In genomic region chr5:24526190-24526888, GRCm38 (mm10) we compare ENCODE assay signal across 10 mouse cellular contexts. TPM values are rescaled to one million over a fixed set of nuclear protein-coding genes. Genes with fewer than 3 reads are reported as not detected.
DNase-seq lines count a peak whose midpoint lies in the region; ATAC-seq lines count a peak whose summit lies in the region.
"Had no signal": no experiment of that assay in that cellular context is flagged by ENCODE, and none has a peak within 500 bp of the region (broad histone marks: within the 10 kb centered on the region; RNA-seq: fewer than 3 reads in every experiment).

No protein-coding gene starts in this region.

- peak overlapping the region; percentile 78 for H3K4me2 ChIP-seq in heart, embryonic 14.5 days (ENCODE audit: low read length)
- H3K4me2 ChIP-seq in hindbrain, embryonic 15.5 days: peak overlapping the region; percentile 96
- peak overlapping the region; percentile 96 for H3K4me2 ChIP-seq in midbrain, embryonic 15.5 days

- peaks cover 2 to 12% of the 10 kb centered on the region in 2 experiments; a peak in 3 of 4 replicates for H3K4me1 ChIP-seq in heart, embryonic 14.5 days (ENCODE audit: control insufficient read depth in 2 of 2, insufficient read depth in 2 of 2, low read length in 2 of 2)
- peaks cover 22% of the 10 kb centered on the region for H3K4me1 ChIP-seq in hindbrain, embryonic 15.5 days (replicated peaks)
- peaks cover 17% of the 10 kb centered on the region for H3K4me1 ChIP-seq in midbrain, embryonic 15.5 days

- no peak for ATAC-seq in heart, embryonic 14.5 days (ENCODE audit: insufficient number of reproducible peaks, insufficient read depth, low FRiP score, low read depth)
- peak; percentile 32 for ATAC-seq in hindbrain, embryonic 15.5 days (ENCODE audit: low FRiP score, low read depth)
- ATAC-seq in midbrain, embryonic 15.5 days (replicated peaks): peak; percentile 32; the same call in 1 of the 2 replicates

- peaks cover 96% of the 10 kb centered on the region for H3K27me3 ChIP-seq in heart, embryonic 14.5 days (ENCODE audit: control insufficient read depth, insufficient read depth, low read length)
- peaks cover 56% of the 10 kb centered on the region for H3K27me3 ChIP-seq in hindbrain, embryonic 15.5 days
- H3K27me3 ChIP-seq in midbrain, embryonic 15.5 days (replicated peaks): peaks cover 75% of the 10 kb centered on the region

- under 1% methylated on average over 90 of the region's 109 CpGs for WGBS in heart, embryonic 14.5 days
- under 1% methylated on average over 59 of the region's 109 CpGs for WGBS in hindbrain, embryonic 15.5 days
- 1% methylated on average over 91 of the region's 109 CpGs for WGBS in midbrain, embryonic 15.5 days

- H3K36me3 ChIP-seq in heart, embryonic 14.5 days (ENCODE audit: control insufficient read depth, insufficient read depth, low read length): no peaks in the 10 kb centered on the region
- no peaks in the 10 kb centered on the region for H3K36me3 ChIP-seq in hindbrain, embryonic 15.5 days
- no peaks in the 10 kb centered on the region for H3K36me3 ChIP-seq in midbrain, embryonic 15.5 days (replicated peaks)

- H3K9me3 ChIP-seq in heart, embryonic 14.5 days (ENCODE audit: control insufficient read depth, low read length): no peaks in the 10 kb centered on the region
- H3K9me3 ChIP-seq in hindbrain, embryonic 15.5 days: no peaks in the 10 kb centered on the region
- H3K9me3 ChIP-seq in midbrain, embryonic 15.5 days: no peaks in the 10 kb centered on the region

- H3K9ac ChIP-seq in heart, embryonic 14.5 days (ENCODE audit: low read length): peak overlapping the region; percentile 48; the same call in 1 of the 2 replicates
- peak overlapping the region; percentile 45 for H3K9ac ChIP-seq in hindbrain, embryonic 15.5 days
- peak overlapping the region; percentile 44 for H3K9ac ChIP-seq in midbrain, embryonic 15.5 days

- no peak for DNase-seq in heart, adult 11 months
- DNase-seq in embryo, embryonic 11 days: peak; percentile 59
- no peak for DNase-seq in thymus, postnatal 0 days (ENCODE audit: low spot score)
- DNase-seq in adrenal gland, postnatal 4 days (ENCODE audit: low spot score in 2 of 2): no peak
- no peak for DNase-seq in T-cell, adult 2 months (ENCODE audit: low spot score)
- DNase-seq: right cerebral cortex, postnatal 14 days had no signal

- peak overlapping the region; percentile 29 to 42; a peak in 3 of 4 replicates for H3K4me3 ChIP-seq in heart, embryonic 14.5 days (ENCODE audit: control insufficient read depth in 1 of 2, insufficient read depth in 1 of 2, low read depth in 1 of 2, low read length in 2 of 2)
- H3K4me3 ChIP-seq in hindbrain, embryonic 15.5 days: peak overlapping the region; percentile 52
- H3K4me3 ChIP-seq in midbrain, embryonic 15.5 days: peak overlapping the region; percentile 41

- no peak overlapping the region for H3K27ac ChIP-seq in heart, embryonic 14.5 days (replicated peaks in 1 of 2; ENCODE audit: control insufficient read depth in 1 of 2, insufficient read depth in 1 of 2, low read depth in 2 of 2, low read length in 2 of 2)
- H3K27ac ChIP-seq in hindbrain, embryonic 15.5 days (replicated peaks): no peak overlapping the region; the same call in 1 of the 2 replicates
- no peak overlapping the region for H3K27ac ChIP-seq in midbrain, embryonic 15.5 days

RNA-seq across cellular contexts. Expression of gene Gbx1, which starts 0.7 kb away (rescaled TPM):
- polyA plus RNA-seq in heart, embryonic 14.5 days (2014; fragmentation: Nextera tagmentation; extraction: Ambion mirVana): 0.05 and 0.07 TPM in 2 replicates
- 6.8 and 8.8 TPM in 2 replicates for polyA plus RNA-seq in hindbrain, embryonic 15.5 days (2015; fragmentation: Nextera tagmentation; extraction: Ambion mirVana)
- 0.29 and 0.44 TPM in 2 replicates for polyA plus RNA-seq in midbrain, embryonic 15.5 days (2015; fragmentation: Nextera tagmentation; extraction: Ambion mirVana)
- 0.10 TPM in 1 of 2 replicates, not detected in the other for polyA plus RNA-seq in thymus, postnatal 0 days (2015; fragmentation: Nextera tagmentation; extraction: Ambion mirVana)
- under 1 TPM in 1 of 2 experiments, not detected in 1; 0.11 TPM for total RNA-seq in adrenal gland, postnatal 4 days (2021)

RNA-seq across cellular contexts. Expression of gene Asb10, which starts 14.4 kb away (rescaled TPM):
- 5.0 and 6.3 TPM in 2 replicates for polyA plus RNA-seq in heart, embryonic 14.5 days (2014; fragmentation: Nextera tagmentation; extraction: Ambion mirVana)
- 0.14 and 0.26 TPM in 2 replicates for polyA plus RNA-seq in hindbrain, embryonic 15.5 days (2015; fragmentation: Nextera tagmentation; extraction: Ambion mirVana)
- 0.06 and 0.11 TPM in 2 replicates for polyA plus RNA-seq in midbrain, embryonic 15.5 days (2015; fragmentation: Nextera tagmentation; extraction: Ambion mirVana)
- polyA plus RNA-seq in thymus, postnatal 0 days (2015; fragmentation: Nextera tagmentation; extraction: Ambion mirVana): 0.88 and 0.94 TPM in 2 replicates
- 1 to 10 TPM; 2.6 to 3.0 TPM for total RNA-seq in adrenal gland, postnatal 4 days (2021)
- total RNA-seq: CH12.LX had no signal

RNA-seq across cellular contexts. Expression of gene 4931409K22Rik, which starts 30.3 kb away (rescaled TPM):
- not detected in 2 replicates for polyA plus RNA-seq in heart, embryonic 14.5 days (2014; fragmentation: Nextera tagmentation; extraction: Ambion mirVana)
- polyA plus RNA-seq in hindbrain, embryonic 15.5 days (2015; fragmentation: Nextera tagmentation; extraction: Ambion mirVana): 0.10 and 0.18 TPM in 2 replicates
- 0.06 TPM in 1 of 2 replicates, not detected in the other for polyA plus RNA-seq in midbrain, embryonic 15.5 days (2015; fragmentation: Nextera tagmentation; extraction: Ambion mirVana)
- not detected in 2 replicates for polyA plus RNA-seq in thymus, postnatal 0 days (2015; fragmentation: Nextera tagmentation; extraction: Ambion mirVana)
- total RNA-seq in adrenal gland, postnatal 4 days (2021): under 1 TPM in 1 of 2 experiments, not detected in 1; 0.11 TPM
- total RNA-seq: CH12.LX had no signal

RNA-seq across cellular contexts. Expression of gene Abcf2, which starts 50.9 kb away (rescaled TPM):
- 57.4 and 60.8 TPM in 2 replicates for polyA plus RNA-seq in heart, embryonic 14.5 days (2014; fragmentation: Nextera tagmentation; extraction: Ambion mirVana)
- 78.7 and 82.1 TPM in 2 replicates for polyA plus RNA-seq in hindbrain, embryonic 15.5 days (2015; fragmentation: Nextera tagmentation; extraction: Ambion mirVana)
- 83.8 and 86.4 TPM in 2 replicates for polyA plus RNA-seq in midbrain, embryonic 15.5 days (2015; fragmentation: Nextera tagmentation; extraction: Ambion mirVana)
- 119 and 121 TPM in 2 replicates for polyA plus RNA-seq in thymus, postnatal 0 days (2015; fragmentation: Nextera tagmentation; extraction: Ambion mirVana)
- total RNA-seq in adrenal gland, postnatal 4 days (2021): 10 to 100 TPM; 54.7 to 59.8 TPM
